Mouse (Mus musculus) liver, postnatal 0 days (tissue): ENCODE data around the gene Apoc4.
A peak's percentile ranks its signal among the peaks of the same experiment; 100 is the strongest.

Experiments
- CTCF ChIP-seq: sonication (generic); IDR thresholded peaks from 2 replicates; pipeline ENCODE4 v1.5.1; 2016; ENCODE audit warnings: antibody characterized with exemption, low read depth
- EP300 ChIP-seq: IDR thresholded peaks from 2 replicates; pipeline ENCODE4 v1.6.1; 2016; ENCODE audit warnings: antibody characterized with exemption, low read depth, mild to moderate bottlenecking

- peak; percentile 99 for TF ChIP-seq CTCF
- peak; percentile 49; the same call in 1 of the 2 replicates for TF ChIP-seq EP300
Measured at GRCm38 (mm10) chr7:19668947-19669721, 12.1 kb downstream of the Apoc4 start.
